Mouse (Mus musculus) olfactory bulb, adult 2 months (tissue): ENCODE measurements around the gene Sumf2.

Source experiments
- CTCF ChIP-seq: fragments of 200-500 bp; IDR thresholded peaks from 2 replicates; pipeline ENCODE4 v1.5.1; 2012; ENCODE audit warnings: low read depth, mild to moderate bottlenecking, low read length, moderate library complexity; ENCODE audit not compliant: insufficient read depth
- POLR2A ChIP-seq: fragments of 200-500 bp; IDR thresholded peaks from 2 replicates; pipeline ENCODE4 v1.6.1; 2012; ENCODE audit warnings: mild to moderate bottlenecking, low read depth, low read length, moderate library complexity; ENCODE audit not compliant: insufficient read depth

GRCm38 (mm10) chr5:129878946-129879345 is 32.2 kb downstream of the Sumf2 start:
- no peak for TF ChIP-seq CTCF
- TF ChIP-seq POLR2A = no peak
